Mouse (Mus musculus) heart, postnatal 0 days (tissue): ENCODE data around the gene Tdo2. TPM values are rescaled to one million over a fixed set of nuclear protein-coding genes. Genes with fewer than 3 reads are reported as not detected.
A peak's percentile ranks its signal among the peaks of the same experiment; 100 is the strongest.

ENCODE experiments used
- ATAC-seq: fragments of 200-750 bp; cut with Nextera tagmentation; 2 replicates; pipeline ENCODE4 v1.8.0; 2017; ENCODE audit warnings: low read depth, moderate number of reproducible peaks, moderate library complexity; ENCODE audit not compliant: insufficient read depth
- DNase-seq: peaks from one replicate; pipeline ENCODE4 v3.0.0-alpha.2; 2016; ENCODE audit warnings: low spot score
- H3K27ac ChIP-seq: fragments of 300-500 bp; sonication (generic); 2 replicates; pipeline ENCODE4 v1.5.1; 2014; ENCODE audit warnings: low read depth, mild to moderate bottlenecking
- H3K27me3 ChIP-seq: fragments of 300-500 bp; sonication (generic); 2 replicates; pipeline ENCODE4 v1.6.1; 2014; ENCODE audit warnings: low read length, mixed read lengths; ENCODE audit not compliant: control insufficient read depth, insufficient read depth
- H3K36me3 ChIP-seq: fragments of 300-500 bp; sonication (generic); replicated peaks from 2 replicates; pipeline ENCODE4 v1.6.1; 2014; ENCODE audit warnings: low read length, mixed read lengths; ENCODE audit not compliant: control insufficient read depth, insufficient read depth
- H3K4me1 ChIP-seq: fragments of 300-500 bp; sonication (generic); 2 replicates; pipeline ENCODE4 v1.6.1; 2014; ENCODE audit warnings: antibody characterized with exemption; ENCODE audit not compliant: control insufficient read depth, insufficient read depth
- H3K4me2 ChIP-seq: fragments of 300-500 bp; sonication (generic); 2 replicates; pipeline ENCODE4 v1.6.1; 2014; ENCODE audit warnings: low read depth, mild to moderate bottlenecking, low read length, moderate library complexity
- H3K4me3 ChIP-seq: fragments of 300-500 bp; sonication (generic); 2 replicates; pipeline ENCODE4 v1.5.1; 2014; ENCODE audit warnings: low read depth, low read length
- H3K9ac ChIP-seq: fragments of 300-500 bp; sonication (generic); replicated peaks from 2 replicates; pipeline ENCODE4 v1.6.1; 2014; ENCODE audit warnings: low read depth, low read length, mixed read lengths
- H3K9me3 ChIP-seq: fragments of 300-500 bp; sonication (generic); replicated peaks from 2 replicates; pipeline ENCODE4 v1.6.1; 2016; ENCODE audit warnings: low read length; ENCODE audit not compliant: control insufficient read depth
- CTCF ChIP-seq: IDR thresholded peaks from 2 replicates; pipeline ENCODE4 v1.5.1; 2016; ENCODE audit warnings: antibody characterized with exemption, control low read depth, low read depth
- EP300 ChIP-seq: IDR thresholded peaks from 2 replicates; pipeline ENCODE4 v1.6.1; 2016; ENCODE audit warnings: antibody characterized with exemption, low read depth
- WGBS: fragments of 180-500 bp; shearing (Covaris S2); extraction: QIAGEN DNeasy Blood & Tissue Kit; methylation state at CpG from one replicate; pipeline ENCODE4 v1.1.7; 2014; 5-methylcytosine and 5-hydroxymethylcytosine counted together
- polyA plus RNA-seq: library from polyadenylated mRNA; unstranded; fragments of >200 nt; fragmentation: Nextera tagmentation; extraction: Ambion mirVana; gene quantifications from 2 replicates; pipeline ENCODE4 v1.2.1, GENCODE M21; 2015
- total RNA-seq: library from RNA; depleted of rRNA; stranded (reverse); fragments of >200 nt; gene quantifications from 2 replicates; pipeline ENCODE4 v1.2.3, GENCODE M21; 2014; ENCODE audit warnings: low replicate concordance

Tdo2 gene
- total and polyA plus RNA-seq, 2 experiments from 2014 or later = 0.07 TPM; not detected in 1

GRCm38 (mm10) chr3:81995371-81995770 is 19.4 kb upstream of the Tdo2 start:
- Histone ChIP-seq H3K4me2 (no peak overlapping the region), H3K9ac (no peak overlapping the region), H3K4me3 (no peak overlapping the region), H3K27me3 (no peaks in the 10 kb centered on the region), H3K4me1 (no peaks in the 10 kb centered on the region), H3K27ac (no peak overlapping the region), H3K36me3 (no peaks in the 10 kb centered on the region), H3K9me3 (no peaks in the 10 kb centered on the region)
- DNase-seq (no peak), ATAC-seq (no peak)
- 34% methylated on average over 4 of the region's 4 CpGs for WGBS
- TF ChIP-seq EP300 = no peak
- TF ChIP-seq CTCF = no peak

DNA sequence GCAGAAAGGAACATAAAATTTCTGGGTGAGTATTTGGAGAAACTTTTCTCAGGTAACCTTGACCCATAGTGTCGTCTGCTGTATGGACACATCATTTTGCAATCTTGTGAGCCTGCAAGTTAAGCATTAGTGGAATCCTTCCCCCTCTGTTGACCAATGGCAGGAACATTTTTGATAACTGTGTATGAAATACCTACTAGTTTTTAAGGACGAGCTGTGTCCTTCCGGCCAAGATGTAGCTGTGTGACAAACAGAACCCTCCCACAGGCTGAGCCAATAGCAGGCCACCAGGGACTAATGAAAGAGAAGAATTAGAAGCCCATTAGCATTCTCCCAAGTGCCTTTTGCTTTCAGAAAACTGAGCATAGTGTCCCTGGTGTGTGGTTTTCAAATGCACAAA is 14.5 kb upstream of the Tdo2 start:
- Histone ChIP-seq H3K4me2 (no peak overlapping the region), H3K9me3 (no peaks in the 10 kb centered on the region), H3K27ac (no peak overlapping the region), H3K9ac (no peak overlapping the region), H3K36me3 (no peaks in the 10 kb centered on the region), H3K4me1 (peaks cover 7% of the 10 kb centered on the region), H3K4me3 (no peak overlapping the region), H3K27me3 (no peaks in the 10 kb centered on the region)
- no peak for TF ChIP-seq EP300
- no peak for TF ChIP-seq CTCF
- ATAC-seq = no peak
- no peak for DNase-seq
- 38% methylated on average over 3 of the region's 3 CpGs for WGBS

DNA sequence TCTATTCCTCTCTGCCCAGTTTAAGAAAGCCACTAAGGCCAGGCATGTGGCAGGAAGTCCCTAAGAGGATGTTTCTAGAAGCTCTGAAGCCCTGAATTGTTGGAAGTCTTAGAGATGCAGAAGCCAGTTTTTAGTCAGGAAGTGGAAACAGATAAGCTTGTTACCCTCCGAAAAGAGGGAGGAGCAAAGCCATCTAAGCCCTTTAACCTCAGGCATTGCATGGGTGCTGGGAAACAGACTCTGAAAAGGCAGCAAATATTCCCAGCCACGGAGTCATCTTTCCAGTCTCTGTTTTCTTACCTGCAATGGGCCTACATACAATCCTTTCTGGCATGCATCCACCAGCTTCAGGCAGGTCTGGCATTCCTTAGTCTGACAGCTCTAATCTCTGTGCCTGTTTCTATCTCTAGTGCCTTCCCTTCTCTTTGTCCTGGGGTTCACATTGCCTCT is 13.7 kb upstream of the Tdo2 start:
- TF ChIP-seq CTCF (no peak), EP300 (no peak)
- ATAC-seq = peak; percentile 53; the same call in 1 of the 2 replicates
- no peaks in the 10 kb centered on the region for H3K27me3 ChIP-seq
- no peaks in the 10 kb centered on the region for H3K36me3 ChIP-seq
- peaks cover 7% of the 10 kb centered on the region for H3K4me1 ChIP-seq
- no peak overlapping the region for H3K4me2 ChIP-seq
- H3K9ac ChIP-seq = no peak overlapping the region
- H3K27ac ChIP-seq = peak overlapping the region; percentile 8; the same call in 1 of the 2 replicates
- 4% methylated on average over 2 of the region's 2 CpGs for WGBS
- H3K4me3 ChIP-seq = no peak overlapping the region
- peak; percentile 36 for DNase-seq
- no peaks in the 10 kb centered on the region for H3K9me3 ChIP-seq

GRCm38 (mm10) chr3:81987628-81988027 is 11.6 kb upstream of the Tdo2 start:
- H3K4me2 ChIP-seq = no peak overlapping the region
- H3K4me1 ChIP-seq = peaks cover 7% of the 10 kb centered on the region
- no peaks in the 10 kb centered on the region for H3K27me3 ChIP-seq
- TF ChIP-seq CTCF = no peak
- TF ChIP-seq EP300 = no peak
- ATAC-seq (no peak), DNase-seq (no peak)
- H3K9me3 ChIP-seq = no peaks in the 10 kb centered on the region
- WGBS = 94% methylated on average over 3 of the region's 3 CpGs
- no peak overlapping the region for H3K4me3 ChIP-seq
- no peak overlapping the region for H3K27ac ChIP-seq
- no peak overlapping the region for H3K9ac ChIP-seq
- H3K36me3 ChIP-seq = no peaks in the 10 kb centered on the region

DNA sequence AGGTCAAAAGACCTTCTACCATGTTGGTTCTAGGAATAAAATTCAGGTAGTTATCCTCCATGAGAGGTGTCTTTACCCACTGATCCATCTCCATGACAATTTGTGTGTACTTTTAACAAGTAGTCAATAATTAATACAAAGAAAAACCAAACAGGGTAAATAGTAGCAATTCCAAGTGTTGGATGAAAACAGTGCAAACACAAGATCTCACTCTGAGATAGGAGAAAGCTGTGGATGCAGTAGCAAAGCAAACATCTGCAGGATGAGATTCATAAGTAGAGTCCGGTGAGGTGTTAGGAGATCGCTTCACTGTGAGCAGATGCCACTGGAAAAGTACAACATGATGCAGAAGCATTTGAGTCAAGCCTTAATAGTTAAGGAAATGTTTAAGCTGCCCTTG is 10.1 kb upstream of the Tdo2 start:
- H3K9me3 ChIP-seq = no peaks in the 10 kb centered on the region
- WGBS = 84% methylated on average over 2 of the region's 2 CpGs

GRCm38 (mm10) chr3:81985100-81985499 is 9.1 kb upstream of the Tdo2 start:
- Histone ChIP-seq H3K27me3 (no peaks in the 10 kb centered on the region), H3K27ac (no peak overlapping the region), H3K9ac (no peak overlapping the region), H3K36me3 (no peaks in the 10 kb centered on the region), H3K4me1 (peaks cover 7% of the 10 kb centered on the region), H3K4me2 (no peak overlapping the region), H3K4me3 (no peak overlapping the region), H3K9me3 (no peaks in the 10 kb centered on the region)
- WGBS = 64% methylated on average over 1 of the region's 1 CpGs
- TF ChIP-seq CTCF = no peak
- TF ChIP-seq EP300 = no peak
- DNase-seq (no peak), ATAC-seq (no peak)

More for the DNA sequence above, 10.1 kb upstream of the Tdo2 start:
- Histone ChIP-seq H3K27me3 (no peaks in the 10 kb centered on the region), H3K36me3 (no peaks in the 10 kb centered on the region), H3K4me1 (peaks cover 7% of the 10 kb centered on the region), H3K27ac (no peak overlapping the region), H3K4me2 (no peak overlapping the region), H3K4me3 (no peak overlapping the region), H3K9ac (no peak overlapping the region)
- no peak for ATAC-seq
- DNase-seq = no peak
- no peak for TF ChIP-seq CTCF
- TF ChIP-seq EP300 = no peak
